Mouse (Mus musculus): ENCODE data around the gene Strbp. TPM values are rescaled to one million over a fixed set of nuclear protein-coding genes. Genes with fewer than 3 reads are reported as not detected.

Strbp gene
- polyA plus RNA-seq, 1 experiment from 2014 or later: 32.3 TPM

DNA sequence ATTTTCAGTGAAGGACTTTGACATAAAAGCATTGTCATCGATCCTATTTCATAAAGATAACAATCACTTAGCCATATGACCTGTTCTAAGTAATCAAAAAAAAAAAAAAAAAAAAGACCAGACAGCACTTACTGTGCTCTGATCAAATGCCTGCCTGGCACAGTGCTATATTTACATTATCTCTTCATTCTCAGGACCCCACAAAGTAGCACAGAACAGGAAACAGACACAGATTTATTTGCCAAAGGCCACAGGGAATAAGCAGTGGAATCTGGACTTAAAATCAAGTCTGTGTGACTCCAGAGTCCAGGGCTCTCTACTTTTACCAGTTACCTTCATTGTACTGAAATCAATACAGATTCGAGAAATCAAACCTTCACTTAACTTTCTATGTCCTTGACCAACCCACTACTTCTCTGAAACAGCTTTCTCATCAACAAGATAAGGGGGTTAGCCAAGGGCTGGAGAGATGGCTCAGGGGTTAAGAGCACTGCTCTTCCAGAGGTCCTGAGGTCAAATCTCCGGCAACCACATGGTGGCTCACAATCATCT is 14.5 kb downstream of the Strbp start:
- ATAC-seq (ENCODE audit: insufficient number of reproducible peaks, low FRiP score): no peak
- 57% methylated on average over 3 of the region's 3 CpGs for WGBS
- Histone ChIP-seq H3K4me2 (no peak overlapping the region), H3K9me3 (replicated peaks) (0 out of 2 replicates have a peak, but pooled peaks cover 4% of the 10 kb centered on the region), H3K4me3 (no peak overlapping the region), H3K27me3 (replicated peaks) (no peaks in the 10 kb centered on the region), H3K27ac (ENCODE audit: poor library complexity, severe bottlenecking) (no peak overlapping the region), H3K4me1 (replicated peaks) (peaks cover 9% of the 10 kb centered on the region), H3K36me3 (no peaks in the 10 kb centered on the region; the same call in 1 of the 2 replicates), H3K9ac (no peak overlapping the region)

DNA sequence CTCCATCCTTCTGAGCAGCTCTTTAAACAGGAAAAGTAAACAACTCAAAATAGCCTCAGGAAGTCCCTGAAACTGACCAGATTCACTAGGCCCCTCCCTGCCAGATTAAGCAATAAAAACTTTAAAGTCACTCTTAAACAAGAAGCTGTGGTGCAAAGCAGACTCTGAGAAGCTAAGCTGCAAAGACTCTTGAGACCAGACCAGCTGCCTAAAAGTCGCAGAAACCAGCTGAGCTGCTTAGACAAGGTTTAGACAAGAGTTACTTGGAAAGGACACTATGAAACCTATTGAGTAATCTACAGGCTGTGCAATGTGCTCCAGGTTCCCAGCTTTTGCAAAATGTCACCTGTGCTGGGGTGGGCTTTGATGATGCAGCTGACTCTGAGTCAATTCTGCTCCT is 16.6 kb downstream of the Strbp start:
- Histone ChIP-seq H3K36me3 (no peaks in the 10 kb centered on the region; the same call in 1 of the 2 replicates), H3K9ac (no peak overlapping the region), H3K27me3 (replicated peaks) (no peaks in the 10 kb centered on the region), H3K4me2 (no peak overlapping the region), H3K9me3 (replicated peaks) (0 out of 2 replicates have a peak, but pooled peaks cover 4% of the 10 kb centered on the region), H3K4me1 (replicated peaks) (peaks cover 9% of the 10 kb centered on the region), H3K27ac (ENCODE audit: poor library complexity, severe bottlenecking) (no peak overlapping the region), H3K4me3 (no peak overlapping the region)
- 89% methylated on average over 1 of the region's 1 CpGs for WGBS
- no peak for ATAC-seq (ENCODE audit: insufficient number of reproducible peaks, low FRiP score)

DNA sequence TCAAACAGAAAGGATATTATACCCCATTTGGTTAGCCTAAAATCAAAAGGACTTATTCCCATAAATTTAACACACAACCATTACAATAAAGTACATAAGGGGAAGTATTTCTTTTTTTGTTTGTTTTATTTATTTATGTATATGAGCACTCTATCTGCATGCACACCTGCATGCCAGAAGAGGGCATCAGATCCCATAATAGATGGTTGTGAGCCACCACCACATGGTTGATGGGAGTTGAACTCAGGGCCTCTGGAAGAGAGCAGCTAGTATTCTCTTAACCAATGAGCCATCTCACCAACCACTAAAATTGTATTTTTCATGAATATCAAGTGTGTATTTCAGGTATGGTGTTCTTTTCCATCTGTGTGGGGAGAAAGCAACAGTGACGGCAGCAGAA is 18.8 kb downstream of the Strbp start:
- Histone ChIP-seq H3K9ac (no peak overlapping the region), H3K36me3 (no peaks in the 10 kb centered on the region; the same call in 1 of the 2 replicates), H3K27ac (ENCODE audit: poor library complexity, severe bottlenecking) (no peak overlapping the region), H3K4me3 (no peak overlapping the region), H3K4me2 (no peak overlapping the region), H3K4me1 (replicated peaks) (peaks cover 6% of the 10 kb centered on the region), H3K27me3 (replicated peaks) (no peaks in the 10 kb centered on the region), H3K9me3 (replicated peaks) (0 out of 2 replicates have a peak, but pooled peaks cover 4% of the 10 kb centered on the region)
- no peak for ATAC-seq (ENCODE audit: insufficient number of reproducible peaks, low FRiP score)
- WGBS: 97% methylated on average over 1 of the region's 1 CpGs

DNA sequence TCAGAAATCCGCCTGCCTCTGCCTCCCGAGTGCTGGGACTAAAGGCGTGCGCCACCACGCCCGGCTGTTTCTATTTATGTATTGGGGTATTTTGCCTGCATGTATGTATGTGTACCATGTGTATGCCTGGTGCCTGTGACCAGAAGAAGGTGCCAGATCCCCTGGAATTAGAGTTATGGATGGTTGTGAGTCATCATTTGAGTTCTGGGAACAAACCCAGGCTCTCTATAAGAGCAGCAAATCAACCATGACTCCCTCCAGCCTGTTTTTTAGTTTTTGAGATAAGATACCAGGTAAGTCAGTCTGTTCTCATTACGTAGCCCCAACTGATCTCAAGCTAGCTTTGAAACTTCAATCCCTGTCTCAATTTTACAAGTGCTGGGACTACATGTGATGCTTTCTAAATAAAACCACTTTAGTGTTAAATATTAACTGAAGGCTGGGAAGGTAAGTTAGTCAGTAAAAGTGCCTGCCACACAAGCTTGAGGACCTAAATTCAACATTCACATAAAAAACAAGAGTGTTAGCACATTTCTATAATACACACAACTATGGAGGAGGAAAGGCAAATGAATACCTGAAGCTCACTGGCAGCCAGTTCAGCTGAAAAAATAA is 21.4 kb downstream of the Strbp start:
- H3K4me1 ChIP-seq (replicated peaks): no peaks in the 10 kb centered on the region
- no peaks in the 10 kb centered on the region; the same call in 1 of the 2 replicates for H3K36me3 ChIP-seq
- no peak overlapping the region for H3K4me3 ChIP-seq
- ATAC-seq (ENCODE audit: insufficient number of reproducible peaks, low FRiP score): no peak
- H3K27ac ChIP-seq (ENCODE audit: poor library complexity, severe bottlenecking): no peak overlapping the region
- no peak overlapping the region for H3K9ac ChIP-seq
- H3K4me2 ChIP-seq: no peak overlapping the region
- H3K9me3 ChIP-seq (replicated peaks): 0 out of 2 replicates have a peak, but pooled peaks cover 4% of the 10 kb centered on the region
- no peaks in the 10 kb centered on the region for H3K27me3 ChIP-seq (replicated peaks)
- WGBS: 88% methylated on average over 7 of the region's 7 CpGs

DNA sequence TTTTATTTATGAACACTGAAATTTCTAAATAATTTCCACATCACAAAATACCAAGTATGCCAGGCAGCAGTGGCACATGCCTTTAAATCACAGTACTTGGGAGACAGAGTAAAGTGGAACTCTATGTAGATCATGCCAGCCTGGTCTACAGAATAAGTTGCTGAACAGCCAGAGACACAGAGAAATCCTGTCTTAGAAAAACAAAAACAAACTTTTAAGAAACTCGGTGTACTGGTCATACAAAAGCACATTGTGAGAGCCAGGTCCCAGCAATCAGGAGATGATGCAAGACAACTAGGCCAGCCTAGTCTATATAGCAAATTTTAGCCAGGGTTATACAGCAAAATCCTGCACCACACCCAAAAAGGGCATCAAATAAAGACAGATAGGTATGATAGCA is 52.6 kb downstream of the Strbp start:
- no peak for ATAC-seq (ENCODE audit: insufficient number of reproducible peaks, low FRiP score)

DNA sequence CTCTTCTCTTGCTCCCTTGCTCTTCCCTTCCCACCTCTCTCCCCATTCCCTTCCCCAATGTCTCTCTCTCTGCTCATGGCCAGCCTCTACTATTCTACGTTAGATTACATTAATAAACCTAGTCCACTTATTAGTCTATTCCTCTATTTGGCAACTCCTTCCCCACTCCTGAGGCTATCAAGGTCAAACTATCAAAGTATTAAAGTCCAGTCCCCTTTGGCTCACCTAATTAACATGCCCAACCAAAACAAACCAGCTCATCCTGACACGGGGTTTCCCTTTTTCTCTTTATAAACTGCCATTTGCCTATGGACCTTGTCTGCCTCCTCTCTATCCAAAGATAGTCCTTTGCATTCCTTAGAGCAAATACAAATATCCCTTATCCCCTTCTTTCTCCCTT is 54.1 kb downstream of the Strbp start:
- H3K27me3 ChIP-seq (replicated peaks): no peaks in the 10 kb centered on the region
- no peak overlapping the region for H3K27ac ChIP-seq (ENCODE audit: poor library complexity, severe bottlenecking)
- no peak overlapping the region for H3K4me3 ChIP-seq
- no peak for ATAC-seq (ENCODE audit: insufficient number of reproducible peaks, low FRiP score)
- H3K36me3 ChIP-seq: 0 out of 2 replicates have a peak, but pooled peaks cover 2% of the 10 kb centered on the region
- H3K4me2 ChIP-seq: no peak overlapping the region
- 75% methylated on average over 2 of the region's 2 CpGs for WGBS
- H3K9ac ChIP-seq: no peak overlapping the region
- H3K4me1 ChIP-seq (replicated peaks): no peaks in the 10 kb centered on the region
- H3K9me3 ChIP-seq (replicated peaks): no peaks in the 10 kb centered on the region

More for the DNA sequence above, 52.6 kb downstream of the Strbp start:
- Histone ChIP-seq H3K9me3 (replicated peaks) (no peaks in the 10 kb centered on the region), H3K36me3 (no peaks in the 10 kb centered on the region), H3K27ac (ENCODE audit: poor library complexity, severe bottlenecking) (no peak overlapping the region), H3K4me2 (no peak overlapping the region), H3K9ac (no peak overlapping the region), H3K4me1 (replicated peaks) (no peaks in the 10 kb centered on the region), H3K27me3 (replicated peaks) (no peaks in the 10 kb centered on the region), H3K4me3 (no peak overlapping the region)
- WGBS: 58% methylated on average over 1 of the region's 1 CpGs

DNA sequence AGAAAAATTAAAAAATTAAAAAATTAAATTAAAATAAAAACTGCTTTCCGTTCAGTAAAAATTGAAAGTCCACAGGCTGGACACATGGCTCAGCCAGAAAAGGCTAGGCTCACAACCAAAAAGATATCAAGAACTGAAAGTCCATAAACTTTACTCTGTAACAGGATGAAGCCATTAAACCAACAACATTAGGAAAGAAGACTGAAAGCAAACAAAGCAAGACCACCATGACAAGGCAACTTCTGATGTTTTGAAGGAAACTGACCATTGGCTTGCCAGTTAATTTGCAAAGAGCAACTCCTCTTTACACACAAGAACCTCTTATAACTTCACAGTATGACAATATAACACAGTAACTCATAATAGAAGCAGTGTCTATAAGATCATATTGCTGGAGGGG is 54.7 kb downstream of the Strbp start:
- H3K9ac ChIP-seq: no peak overlapping the region
- H3K27ac ChIP-seq (ENCODE audit: poor library complexity, severe bottlenecking): no peak overlapping the region
- H3K4me2 ChIP-seq: no peak overlapping the region
- H3K4me3 ChIP-seq: no peak overlapping the region
- H3K9me3 ChIP-seq (replicated peaks): no peaks in the 10 kb centered on the region
- 0 out of 2 replicates have a peak, but pooled peaks cover 2% of the 10 kb centered on the region for H3K36me3 ChIP-seq
- no peak for ATAC-seq (ENCODE audit: insufficient number of reproducible peaks, low FRiP score)
- H3K4me1 ChIP-seq (replicated peaks): no peaks in the 10 kb centered on the region
- WGBS: 86% methylated on average over 1 of the region's 1 CpGs
- no peaks in the 10 kb centered on the region for H3K27me3 ChIP-seq (replicated peaks)

DNA sequence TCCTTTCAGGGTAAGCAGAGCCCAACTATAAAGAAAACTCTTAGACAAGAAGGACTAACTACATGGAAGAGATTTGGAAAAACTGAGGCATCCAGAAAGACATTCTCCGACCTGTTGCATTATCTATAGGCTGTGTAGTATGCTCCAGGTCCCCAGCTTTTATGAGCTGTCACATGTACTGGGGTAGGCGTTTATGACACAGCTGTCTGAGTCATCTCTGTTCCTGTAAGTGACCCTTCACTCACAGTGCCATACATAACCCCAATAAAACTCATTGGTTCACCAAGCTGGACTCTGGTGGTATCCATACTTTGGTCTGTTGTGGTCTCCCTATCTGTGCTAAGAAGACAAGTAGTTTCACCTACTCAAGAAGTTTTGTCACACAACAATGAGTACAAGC is 80.3 kb downstream of the Strbp start:
- H3K9me3 ChIP-seq (replicated peaks): no peaks in the 10 kb centered on the region
- no peak overlapping the region for H3K4me2 ChIP-seq
- H3K27ac ChIP-seq (ENCODE audit: poor library complexity, severe bottlenecking): no peak overlapping the region
- H3K27me3 ChIP-seq (replicated peaks): no peaks in the 10 kb centered on the region
- H3K4me3 ChIP-seq: no peak overlapping the region
- ATAC-seq (ENCODE audit: insufficient number of reproducible peaks, low FRiP score): no peak
- peaks cover 7% of the 10 kb centered on the region; the same call in 1 of the 2 replicates for H3K36me3 ChIP-seq
- WGBS: 72% methylated on average over 2 of the region's 2 CpGs
- H3K4me1 ChIP-seq (replicated peaks): no peaks in the 10 kb centered on the region
- no peak overlapping the region for H3K9ac ChIP-seq

DNA sequence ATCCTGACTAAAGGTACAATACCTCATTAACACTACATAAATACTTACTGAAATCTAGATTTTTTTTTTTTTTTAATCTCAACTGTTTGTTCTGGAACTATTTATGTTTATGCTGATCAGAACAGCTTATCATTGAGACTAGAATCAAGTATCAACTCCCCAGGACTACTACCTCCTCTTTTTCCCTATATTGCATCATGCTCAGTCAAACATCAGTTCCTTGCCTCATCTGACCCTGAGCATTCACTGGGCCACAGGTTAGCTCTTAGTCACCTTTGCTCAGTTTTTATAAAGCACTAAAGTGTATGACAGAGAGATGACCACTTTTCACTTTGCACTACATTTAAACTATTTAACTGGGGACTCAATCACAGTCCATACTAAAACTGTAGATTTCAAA is 115.7 kb downstream of the Strbp start:
- Histone ChIP-seq H3K4me2 (no peak overlapping the region), H3K9ac (no peak overlapping the region), H3K27me3 (replicated peaks) (no peaks in the 10 kb centered on the region), H3K4me1 (replicated peaks) (no peaks in the 10 kb centered on the region), H3K27ac (ENCODE audit: poor library complexity, severe bottlenecking) (no peak overlapping the region), H3K9me3 (replicated peaks) (no peaks in the 10 kb centered on the region), H3K36me3 (peaks cover 23% of the 10 kb centered on the region; the same call in 1 of the 2 replicates), H3K4me3 (no peak overlapping the region)
- no peak for ATAC-seq (ENCODE audit: insufficient number of reproducible peaks, low FRiP score)

DNA sequence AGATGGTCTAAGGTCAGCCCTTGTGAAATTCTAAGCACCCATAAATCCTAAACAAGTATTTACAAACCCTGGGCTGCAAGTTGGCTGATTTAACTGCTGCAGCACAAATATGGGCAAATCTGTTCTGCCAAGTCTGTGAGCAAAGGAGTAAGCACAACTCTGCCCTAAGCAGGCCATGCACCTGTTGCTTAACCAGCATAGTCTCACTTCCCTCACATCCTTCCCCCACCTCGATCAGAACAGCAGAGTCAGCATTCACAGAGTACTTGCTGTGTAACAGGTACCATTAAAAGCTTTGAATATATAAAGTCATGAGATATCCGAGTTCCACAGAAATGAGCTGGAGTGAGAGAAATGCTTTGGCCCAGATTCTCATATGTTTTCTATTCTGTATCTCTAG is 125.5 kb downstream of the Strbp start:
- Histone ChIP-seq H3K4me1 (replicated peaks) (no peaks in the 10 kb centered on the region), H3K36me3 (peaks cover 13% of the 10 kb centered on the region), H3K9ac (no peak overlapping the region), H3K4me3 (no peak overlapping the region), H3K27me3 (replicated peaks) (no peaks in the 10 kb centered on the region), H3K4me2 (no peak overlapping the region), H3K9me3 (replicated peaks) (no peaks in the 10 kb centered on the region), H3K27ac (ENCODE audit: poor library complexity, severe bottlenecking) (no peak overlapping the region)
- 80% methylated on average over 2 of the region's 2 CpGs for WGBS
- no peak for ATAC-seq (ENCODE audit: insufficient number of reproducible peaks, low FRiP score)

DNA sequence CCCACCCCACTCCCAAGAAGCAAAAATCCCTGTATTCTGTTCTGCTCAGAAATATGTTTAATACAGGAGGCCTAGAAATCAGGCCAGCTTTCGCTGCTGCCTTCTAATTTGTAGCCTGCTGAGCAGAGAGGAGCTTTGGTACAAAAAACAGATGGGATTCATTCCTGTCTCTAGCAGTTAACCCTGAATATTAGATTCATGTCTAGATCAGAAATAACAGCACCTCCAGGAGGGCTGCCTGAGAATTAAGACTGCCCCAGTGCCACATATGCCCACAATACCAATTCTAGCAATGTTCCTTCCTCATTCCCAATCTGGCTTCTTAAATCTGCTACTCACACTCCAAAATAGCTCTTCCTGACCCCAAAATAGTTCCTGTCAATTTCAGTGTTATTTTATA is 127.0 kb downstream of the Strbp start:
- Histone ChIP-seq H3K36me3 (peaks cover 20% of the 10 kb centered on the region), H3K4me1 (replicated peaks) (no peaks in the 10 kb centered on the region), H3K27me3 (replicated peaks) (no peaks in the 10 kb centered on the region), H3K4me2 (no peak overlapping the region), H3K9ac (no peak overlapping the region), H3K27ac (ENCODE audit: poor library complexity, severe bottlenecking) (no peak overlapping the region), H3K9me3 (replicated peaks) (no peaks in the 10 kb centered on the region), H3K4me3 (no peak overlapping the region)
- WGBS: 89% methylated on average over 1 of the region's 1 CpGs
- no peak for ATAC-seq (ENCODE audit: insufficient number of reproducible peaks, low FRiP score)

DNA sequence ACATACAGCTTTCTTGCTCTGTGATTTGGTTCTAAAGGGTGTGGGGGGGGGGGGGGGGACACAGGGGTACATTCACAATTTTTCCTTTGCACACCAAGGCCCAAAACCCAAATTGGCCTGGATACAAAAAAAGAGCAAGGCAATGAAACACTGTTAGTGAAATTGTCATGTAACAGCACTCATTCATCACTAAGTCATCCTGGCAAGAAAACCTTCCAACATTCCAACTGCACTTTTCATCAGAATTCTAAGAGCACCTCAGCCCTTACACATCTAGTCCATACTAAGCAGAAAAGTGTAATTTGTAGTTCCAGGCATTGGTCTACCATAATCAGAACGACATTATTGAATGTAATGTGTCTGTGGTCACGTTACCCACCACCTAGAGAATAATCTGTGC is 131.5 kb downstream of the Strbp start:
- H3K4me3 ChIP-seq: no peak overlapping the region
- H3K9ac ChIP-seq: no peak overlapping the region
- H3K4me1 ChIP-seq (replicated peaks): peaks cover 15% of the 10 kb centered on the region
- H3K27ac ChIP-seq (ENCODE audit: poor library complexity, severe bottlenecking): no peak overlapping the region
- WGBS: 84% methylated on average over 2 of the region's 2 CpGs
- H3K36me3 ChIP-seq: peaks cover 35% of the 10 kb centered on the region
- no peaks in the 10 kb centered on the region for H3K27me3 ChIP-seq (replicated peaks)
- ATAC-seq (ENCODE audit: insufficient number of reproducible peaks, low FRiP score): no peak
- H3K4me2 ChIP-seq: no peak overlapping the region
- H3K9me3 ChIP-seq (replicated peaks): no peaks in the 10 kb centered on the region

Measured in heart, embryonic 12.5 days (tissue).